Comparison of ENCODE assay signal across 15 mouse cellular contexts in genomic region chr4:62744985-62745638, GRCm38 (mm10).
DNase-seq lines count a peak whose midpoint lies in the region; ATAC-seq and TF ChIP-seq lines count a peak whose summit lies in the region.
"Had no signal": no experiment of that assay in that cellular context is flagged by ENCODE, and none has a peak within 500 bp of the region (broad histone marks: within the 10 kb centered on the region; RNA-seq: fewer than 3 reads in every experiment).

No protein-coding gene starts in this region.

- H3K27ac ChIP-seq in heart, embryonic 10.5 days, result peak overlapping the region; percentile 80; the same call in 1 of the 2 replicates
- peak overlapping the region; percentile 23; the same call in 1 of the 2 replicates for H3K27ac ChIP-seq in midbrain, embryonic 10.5 days (replicated peaks)
- H3K27ac ChIP-seq in midbrain, postnatal 0 days (ENCODE audit: low read depth, low read length), result no peak overlapping the region
- H3K27ac ChIP-seq in intestine, embryonic 16.5 days (ENCODE audit: low read length), result peak overlapping the region; percentile 65
- H3K27ac ChIP-seq in thymus, adult 2 months (ENCODE audit: control insufficient read depth, insufficient read depth, low read length), result no peak overlapping the region
- H3K27ac ChIP-seq: lung, embryonic 15.5 days had no signal

- H3K27me3 ChIP-seq in heart, embryonic 10.5 days (ENCODE audit: insufficient read depth, poor library complexity, severe bottlenecking), result no peaks in the 10 kb centered on the region
- no peaks in the 10 kb centered on the region for H3K27me3 ChIP-seq in midbrain, embryonic 10.5 days (ENCODE audit: low read depth, poor library complexity, severe bottlenecking)
- no peaks in the 10 kb centered on the region for H3K27me3 ChIP-seq in midbrain, postnatal 0 days (ENCODE audit: insufficient read depth, low read length)
- H3K27me3 ChIP-seq in intestine, embryonic 16.5 days (replicated peaks; ENCODE audit: control insufficient read depth, insufficient read depth, low read length), result no peaks in the 10 kb centered on the region
- no peaks in the 10 kb centered on the region for H3K27me3 ChIP-seq in thymus, adult 2 months (ENCODE audit: control insufficient read depth, insufficient read depth, low read length)
- H3K27me3 ChIP-seq: lung, embryonic 15.5 days had no signal

- no peaks in the 10 kb centered on the region for H3K36me3 ChIP-seq in heart, embryonic 10.5 days
- H3K36me3 ChIP-seq in midbrain, embryonic 10.5 days, result no peaks in the 10 kb centered on the region
- H3K36me3 ChIP-seq in midbrain, postnatal 0 days (ENCODE audit: insufficient read depth, low read length), result no peaks in the 10 kb centered on the region
- H3K36me3 ChIP-seq in intestine, embryonic 16.5 days (ENCODE audit: control insufficient read depth, insufficient read depth, low read length), result no peaks in the 10 kb centered on the region
- no peaks in the 10 kb centered on the region for H3K36me3 ChIP-seq in thymus, adult 2 months (ENCODE audit: control insufficient read depth, insufficient read depth, low read length)
- H3K36me3 ChIP-seq: lung, embryonic 15.5 days had no signal

- no peak for ATAC-seq in midbrain, postnatal 0 days (ENCODE audit: low FRiP score)
- no peak for ATAC-seq in intestine, embryonic 16.5 days
- ATAC-seq: forebrain, embryonic 16.5 days had no signal

- no peak overlapping the region for H3K4me3 ChIP-seq in heart, embryonic 10.5 days
- H3K4me3 ChIP-seq in midbrain, embryonic 10.5 days, result no peak overlapping the region
- no peak overlapping the region for H3K4me3 ChIP-seq in midbrain, postnatal 0 days (ENCODE audit: low read depth, low read length)
- H3K4me3 ChIP-seq in intestine, embryonic 16.5 days (ENCODE audit: low read length), result no peak overlapping the region
- no peak overlapping the region for H3K4me3 ChIP-seq in thymus, adult 2 months (ENCODE audit: control insufficient read depth, insufficient read depth, low read length)
- H3K4me3 ChIP-seq: lung, embryonic 15.5 days; megakaryocyte, embryonic 14.5 days had no signal

- no peak overlapping the region for H3K9ac ChIP-seq in midbrain, postnatal 0 days (replicated peaks; ENCODE audit: low read length, poor library complexity, severe bottlenecking)
- no peak overlapping the region for H3K9ac ChIP-seq in intestine, embryonic 16.5 days (ENCODE audit: low read depth, low read length)
- H3K9ac ChIP-seq: lung, embryonic 15.5 days had no signal

- DNase-seq in heart, embryonic 10.5 days (ENCODE audit: low spot score), result no peak
- DNase-seq in heart, adult 8-10 months (ENCODE audit: low spot score), result no peak
- DNase-seq in midbrain, embryonic 10.5 days (ENCODE audit: low spot score), result no peak
- DNase-seq in midbrain, postnatal 0 days (ENCODE audit: low spot score), result no peak
- DNase-seq in yolk sac, embryonic 10.5 days (ENCODE audit: low spot score), result peak; percentile 36
- no peak for DNase-seq in thymus, adult 2 months
- DNase-seq in spleen, postnatal 14 days (ENCODE audit: low spot score in 2 of 2), result no peak
- DNase-seq: cerebellum, adult 11 months; cerebellum, postnatal 25 days; gastrocnemius, postnatal 10 days; thymus, postnatal 4 days had no signal

- no peak overlapping the region for H3K4me2 ChIP-seq in midbrain, postnatal 0 days (ENCODE audit: low read depth, low read length, poor library complexity, severe bottlenecking)
- no peak overlapping the region for H3K4me2 ChIP-seq in intestine, embryonic 16.5 days (ENCODE audit: low read depth, low read length)
- H3K4me2 ChIP-seq: lung, embryonic 15.5 days had no signal

- peaks cover 52% of the 10 kb centered on the region for H3K4me1 ChIP-seq in heart, embryonic 10.5 days
- H3K4me1 ChIP-seq in midbrain, embryonic 10.5 days, result peaks cover 56% of the 10 kb centered on the region
- H3K4me1 ChIP-seq in midbrain, postnatal 0 days (ENCODE audit: insufficient read depth, low read length), result no peaks in the 10 kb centered on the region
- peaks cover 25% of the 10 kb centered on the region for H3K4me1 ChIP-seq in intestine, embryonic 16.5 days (ENCODE audit: control insufficient read depth, insufficient read depth, low read length)
- H3K4me1 ChIP-seq in thymus, adult 2 months (replicated peaks; ENCODE audit: control insufficient read depth, insufficient read depth, low read length), result peaks cover 2% of the 10 kb centered on the region; the same call in 1 of the 2 replicates
- H3K4me1 ChIP-seq: megakaryocyte, embryonic 14.5 days had no signal

- H3K9me3 ChIP-seq in heart, embryonic 10.5 days, result no peaks in the 10 kb centered on the region
- no peaks in the 10 kb centered on the region for H3K9me3 ChIP-seq in midbrain, embryonic 10.5 days (replicated peaks)
- no peaks in the 10 kb centered on the region for H3K9me3 ChIP-seq in midbrain, postnatal 0 days (ENCODE audit: low read length)
- H3K9me3 ChIP-seq in intestine, embryonic 16.5 days (ENCODE audit: control insufficient read depth, low read length), result no peaks in the 10 kb centered on the region
- H3K9me3 ChIP-seq: lung, embryonic 15.5 days; megakaryocyte, embryonic 14.5 days had no signal

- TF ChIP-seq CTCF in midbrain, postnatal 0 days (IDR thresholded peaks at IDR 0.05), result no peak
- TF ChIP-seq CTCF in thymus, adult 2 months (IDR thresholded peaks at IDR 0.05; ENCODE audit: borderline replicate concordance, control insufficient read depth, extremely low read depth, insufficient read depth, low read length, poor library complexity), result no peak

- WGBS in heart, embryonic 10.5 days, result 44% methylated on average over 1 of the region's 1 CpGs
- WGBS in midbrain, embryonic 10.5 days, result 31% methylated on average over 1 of the region's 1 CpGs
- WGBS in midbrain, postnatal 0 days, result 52% methylated on average over 1 of the region's 1 CpGs
- 59% methylated on average over 1 of the region's 1 CpGs for WGBS in intestine, embryonic 16.5 days
- WGBS in thymus, adult 2 months, result 90% methylated on average over 1 of the region's 1 CpGs

- TF ChIP-seq POLR2A in thymus, adult 2 months (IDR thresholded peaks at IDR 0.05; ENCODE audit: control insufficient read depth, extremely low read depth, insufficient read depth, low read length, poor library complexity), result no peak

Comparison
In these comparisons a context has a peak if more than half of its experiments do, and no peak if none do; other contexts are left out.
1. H3K27ac ChIP-seq: peak in heart, embryonic 10.5 days (single experiment), midbrain, embryonic 10.5 days (single experiment) and intestine, embryonic 16.5 days (single experiment); none in midbrain, postnatal 0 days (single experiment) and thymus, adult 2 months (single experiment).